Mouse (Mus musculus) liver, embryonic 16.5 days (tissue): Measurements from ENCODE around the gene Sgsm2. TPM values are rescaled to one million over a fixed set of nuclear protein-coding genes. Genes with fewer than 3 reads are reported as not detected.

Experiments used
- ATAC-seq: fragments of 200-750 bp; cut with Nextera tagmentation; 2 replicates; pipeline ENCODE4 v1.8.0; 2017; ENCODE audit warnings: low read depth, mild to moderate bottlenecking, moderate number of reproducible peaks, moderate library complexity
- H3K27ac ChIP-seq: fragments of 300-500 bp; sonication (generic); 2 replicates; pipeline ENCODE4 v1.5.1; 2014; ENCODE audit warnings: mild to moderate bottlenecking, low read length
- H3K27me3 ChIP-seq: fragments of 300-500 bp; sonication (generic); 2 replicates; pipeline ENCODE4 v1.6.1; 2014; ENCODE audit warnings: low read depth, low read length, mixed read lengths; ENCODE audit not compliant: control insufficient read depth, insufficient read depth
- H3K36me3 ChIP-seq: fragments of 300-500 bp; sonication (generic); 2 replicates; pipeline ENCODE4 v1.6.1; 2014; ENCODE audit warnings: mild to moderate bottlenecking; ENCODE audit not compliant: control insufficient read depth, insufficient read depth
- H3K4me1 ChIP-seq: fragments of 300-500 bp; sonication (generic); 2 replicates; pipeline ENCODE4 v1.6.1; 2014; ENCODE audit warnings: low read depth, low read length, mixed read lengths; ENCODE audit not compliant: control insufficient read depth
- H3K4me2 ChIP-seq: fragments of 300-500 bp; sonication (generic); 2 replicates; pipeline ENCODE4 v1.6.1; 2014; ENCODE audit warnings: low read depth, low read length, mixed read lengths
- H3K4me3 ChIP-seq: fragments of 300-500 bp; sonication (generic); 2 replicates; pipeline ENCODE4 v1.5.1; 2014; ENCODE audit warnings: low read depth, mild to moderate bottlenecking, low read length
- H3K9ac ChIP-seq: fragments of 300-500 bp; sonication (generic); 2 replicates; pipeline ENCODE4 v1.6.1; 2014; ENCODE audit warnings: low read depth, low read length
- H3K9me3 ChIP-seq: fragments of 300-500 bp; sonication (generic); replicated peaks from 2 replicates; pipeline ENCODE4 v1.6.1; 2016; ENCODE audit warnings: low read length; ENCODE audit not compliant: control insufficient read depth
- WGBS: fragments of 180-500 bp; shearing (Covaris S2); extraction: QIAGEN DNeasy Blood & Tissue Kit; methylation state at CpG from one replicate; pipeline ENCODE4 v1.1.7; 2014; ENCODE audit not compliant: insufficient replicate concordance; 5-methylcytosine and 5-hydroxymethylcytosine counted together
- polyA plus RNA-seq: library from polyadenylated mRNA; unstranded; fragments of >200 nt; fragmentation: Nextera tagmentation; extraction: Ambion mirVana; gene quantifications from 2 replicates; pipeline ENCODE4 v1.2.1, GENCODE M21; 2015

Gene Sgsm2
- 0.89 and 1.2 TPM in 2 replicates for polyA plus RNA-seq

DNA sequence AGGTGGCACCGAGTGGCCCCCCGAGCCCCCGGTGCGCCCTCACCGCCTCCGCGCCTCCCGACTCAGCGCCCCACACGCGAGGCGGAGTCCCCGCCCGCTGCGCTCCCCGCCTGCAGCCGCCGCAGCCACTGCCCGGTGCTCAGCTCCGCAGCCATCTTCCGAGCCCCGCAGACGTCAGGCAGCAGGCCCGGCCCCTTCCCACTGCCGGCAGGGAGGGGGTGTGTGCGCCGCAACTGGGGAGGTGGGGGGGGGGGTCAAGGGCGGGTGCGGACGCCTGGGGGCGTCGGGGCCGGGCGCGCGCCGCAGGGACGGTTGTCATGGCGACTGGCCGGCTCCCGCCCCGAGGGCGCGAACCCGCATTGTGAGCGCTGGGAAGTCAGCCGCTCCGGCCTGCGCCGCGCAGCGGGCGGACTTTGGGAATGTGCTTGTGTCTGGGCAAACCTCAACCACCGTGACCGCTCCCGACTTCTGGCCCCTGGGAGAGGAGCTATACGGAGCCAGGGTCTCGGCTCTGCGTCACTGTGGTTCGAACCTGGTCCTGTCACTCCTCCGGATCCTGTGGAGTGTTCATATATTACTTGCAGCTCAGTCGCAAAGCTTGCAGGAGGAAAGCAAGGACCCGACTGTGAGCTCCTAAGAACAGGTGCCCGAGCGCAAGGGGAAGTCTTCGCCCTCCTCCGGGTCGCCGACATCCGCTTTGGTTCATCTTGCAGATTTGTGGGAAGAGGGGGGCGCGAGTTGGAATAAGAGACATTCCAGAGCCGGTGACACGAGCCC, at the start of gene Sgsm2:
Sgsm2 (minus strand) TSS at position 160 of the 777 bp plus-strand sequence.
- ATAC-seq = peak; percentile 70
- WGBS = under 1% methylated on average over 58 of the region's 74 CpGs
- peaks cover 23% of the 10 kb centered on the region for H3K4me1 ChIP-seq
- no peaks in the 10 kb centered on the region for H3K27me3 ChIP-seq
- no peaks in the 10 kb centered on the region for H3K9me3 ChIP-seq
- peak within 1 kb of the TSS; percentile 85 for H3K4me3 ChIP-seq
- H3K9ac ChIP-seq = peak within 1 kb of the TSS; percentile 73
- H3K27ac ChIP-seq = peak within 1 kb of the TSS; percentile 66
- peaks cover 19% of the 10 kb centered on the region for H3K36me3 ChIP-seq
- H3K4me2 ChIP-seq = peak within 1 kb of the TSS; percentile 98

DNA sequence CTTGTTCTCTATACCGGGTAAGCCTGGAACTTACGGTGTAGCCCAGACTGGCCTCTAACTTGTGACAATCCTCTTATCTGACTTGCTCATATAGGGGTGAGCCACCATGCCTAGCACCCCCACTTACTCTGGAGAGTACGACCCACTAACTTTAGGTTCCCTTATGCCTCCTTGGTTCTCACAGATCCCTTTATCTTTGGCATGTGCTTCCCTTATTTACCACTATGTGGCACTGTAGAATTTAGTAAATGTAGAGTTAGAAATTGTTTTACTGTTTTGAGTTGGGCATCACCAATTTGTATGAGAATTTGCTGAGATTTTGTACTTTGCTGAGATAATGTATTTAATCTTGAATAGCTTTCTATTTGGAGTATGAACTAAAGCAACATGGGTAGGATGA, 49.5 kb upstream of the Sgsm2 start:
- H3K9me3 ChIP-seq = no peaks in the 10 kb centered on the region
- H3K27ac ChIP-seq = no peak overlapping the region
- H3K4me3 ChIP-seq = no peak overlapping the region
- peaks cover 6% of the 10 kb centered on the region for H3K36me3 ChIP-seq
- H3K4me1 ChIP-seq = no peaks in the 10 kb centered on the region
- H3K4me2 ChIP-seq = no peak overlapping the region
- no peak overlapping the region for H3K9ac ChIP-seq
- 70% methylated on average over 3 of the region's 3 CpGs for WGBS
- no peak for ATAC-seq
- H3K27me3 ChIP-seq = no peaks in the 10 kb centered on the region

DNA sequence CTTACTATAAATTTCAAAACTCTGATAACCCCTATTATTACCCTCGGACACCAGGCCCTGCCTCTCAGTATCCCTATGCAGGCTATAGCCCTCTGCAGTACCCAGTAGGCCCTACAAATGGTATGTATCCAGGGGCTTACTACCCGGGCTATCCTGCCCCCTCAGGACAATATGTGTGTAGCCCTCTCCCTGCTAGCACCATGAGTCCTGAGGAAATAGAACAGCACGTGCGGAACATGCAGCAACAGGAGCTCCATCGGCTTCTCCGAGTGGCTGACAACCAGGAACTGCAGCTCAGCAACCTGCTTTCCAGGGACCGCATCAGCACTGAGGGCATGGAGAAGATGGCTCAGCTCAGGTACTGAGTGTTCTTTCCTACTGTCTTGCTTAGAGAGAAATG, 33.5 kb upstream of the Sgsm2 start:
- ATAC-seq = no peak
- peaks cover 12% of the 10 kb centered on the region for H3K4me1 ChIP-seq
- peaks cover 11% of the 10 kb centered on the region for H3K36me3 ChIP-seq
- no peak overlapping the region for H3K4me3 ChIP-seq
- H3K27me3 ChIP-seq = no peaks in the 10 kb centered on the region
- no peaks in the 10 kb centered on the region for H3K9me3 ChIP-seq
- WGBS = 78% methylated on average over 7 of the region's 7 CpGs
- no peak overlapping the region for H3K4me2 ChIP-seq
- no peak overlapping the region for H3K27ac ChIP-seq
- no peak overlapping the region for H3K9ac ChIP-seq

DNA sequence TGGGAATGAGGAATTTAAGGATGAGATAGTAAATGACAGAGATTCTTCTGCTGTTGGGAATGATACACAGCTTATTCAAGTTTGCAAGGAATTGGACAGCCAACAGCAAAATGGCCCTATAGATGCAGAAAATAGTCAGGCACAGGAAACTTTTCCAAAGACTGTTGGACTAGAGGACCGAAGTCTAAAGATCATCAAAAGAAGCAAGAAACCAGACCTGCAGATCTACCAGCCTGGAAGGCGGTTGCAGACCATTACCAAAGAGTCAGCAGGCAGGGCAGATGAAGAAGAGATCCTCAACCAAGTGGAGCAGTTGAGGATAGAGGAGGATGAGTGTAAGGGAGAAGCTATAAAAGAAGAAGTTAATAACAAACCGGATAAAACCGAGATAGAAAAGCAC, 32.3 kb upstream of the Sgsm2 start:
- no peaks in the 10 kb centered on the region for H3K9me3 ChIP-seq
- H3K4me2 ChIP-seq = no peak overlapping the region
- no peak overlapping the region for H3K9ac ChIP-seq
- peaks cover 6% of the 10 kb centered on the region for H3K36me3 ChIP-seq
- 77% methylated on average over 4 of the region's 4 CpGs for WGBS
- H3K4me3 ChIP-seq = no peak overlapping the region
- H3K4me1 ChIP-seq = peaks cover 17% of the 10 kb centered on the region
- no peak for ATAC-seq
- H3K27me3 ChIP-seq = no peaks in the 10 kb centered on the region
- no peak overlapping the region for H3K27ac ChIP-seq

DNA sequence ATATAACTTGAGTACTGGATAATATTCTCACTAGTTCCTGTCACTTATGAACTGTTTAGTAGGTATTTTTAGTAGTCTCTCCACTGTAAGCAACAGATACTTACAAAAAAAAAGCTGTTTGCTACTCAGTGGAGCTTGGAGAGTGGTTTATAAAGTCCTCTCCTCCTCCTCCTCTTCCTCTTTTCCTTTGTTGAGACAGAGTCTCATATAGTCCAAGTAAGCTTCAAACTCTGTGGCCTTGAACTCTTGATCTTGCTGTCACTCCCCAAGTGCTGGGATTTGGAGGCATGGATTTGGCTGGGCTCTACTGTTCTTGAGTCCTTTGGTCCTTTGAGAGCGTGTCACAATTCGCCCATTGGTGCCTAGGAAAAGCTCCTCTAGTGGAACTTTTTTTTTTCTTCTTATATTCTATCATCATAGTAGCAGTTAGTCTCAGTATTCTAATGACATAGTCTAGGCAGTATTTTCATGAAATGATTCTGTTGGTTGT, 30.4 kb upstream of the Sgsm2 start:
- WGBS = 91% methylated on average over 2 of the region's 2 CpGs
- H3K4me1 ChIP-seq = peaks cover 17% of the 10 kb centered on the region
- no peaks in the 10 kb centered on the region for H3K9me3 ChIP-seq
- no peaks in the 10 kb centered on the region for H3K27me3 ChIP-seq
- ATAC-seq = no peak
- peaks cover 4% of the 10 kb centered on the region for H3K36me3 ChIP-seq
- peak overlapping the region; percentile 96; the same call in 1 of the 2 replicates for H3K9ac ChIP-seq
- peak overlapping the region; percentile 96; the same call in 1 of the 2 replicates for H3K4me3 ChIP-seq
- peak overlapping the region; percentile 98 for H3K27ac ChIP-seq
- H3K4me2 ChIP-seq = peak overlapping the region; percentile 83

DNA sequence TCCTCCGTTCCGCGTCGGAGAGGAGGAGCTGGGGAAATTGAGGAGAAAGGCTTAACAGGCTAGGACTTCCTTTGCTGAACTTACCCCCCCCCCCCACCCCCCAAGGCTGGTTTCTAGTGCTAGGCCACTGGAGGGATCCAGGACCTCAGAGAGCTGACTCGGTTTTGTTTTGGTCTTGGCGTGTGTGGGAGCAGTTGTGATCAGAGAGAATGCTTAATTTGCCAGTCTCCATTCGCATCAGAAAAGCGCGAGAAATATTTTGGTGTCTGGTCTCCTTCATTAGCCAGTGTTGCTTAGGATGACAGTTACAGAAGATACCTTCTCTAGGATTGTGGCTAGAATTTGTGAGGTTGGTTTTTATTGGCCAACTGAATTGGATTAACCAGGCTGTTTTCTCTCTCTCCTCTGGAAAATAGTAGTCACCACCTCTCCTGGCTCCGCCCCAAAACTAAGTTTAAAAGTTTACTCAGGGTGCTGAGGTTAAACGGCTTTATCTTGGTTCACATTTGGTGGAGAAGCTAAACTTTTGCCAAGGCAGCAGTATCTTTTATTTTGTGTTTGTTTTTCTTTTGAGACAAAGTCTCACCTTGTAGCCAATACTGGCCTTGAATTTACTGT, 29.6 kb upstream of the Sgsm2 start:
- Histone ChIP-seq H3K4me2 (peak overlapping the region; percentile 83), H3K4me3 (peak overlapping the region; percentile 96), H3K9me3 (no peaks in the 10 kb centered on the region), H3K4me1 (peaks cover 17% of the 10 kb centered on the region), H3K36me3 (peaks cover 3% of the 10 kb centered on the region; the same call in 1 of the 2 replicates), H3K9ac (peak overlapping the region; percentile 96), H3K27ac (peak overlapping the region; percentile 98), H3K27me3 (no peaks in the 10 kb centered on the region)
- WGBS = 2% methylated on average over 11 of the region's 11 CpGs
- ATAC-seq = peak; percentile 1; the same call in 1 of the 2 replicates

DNA sequence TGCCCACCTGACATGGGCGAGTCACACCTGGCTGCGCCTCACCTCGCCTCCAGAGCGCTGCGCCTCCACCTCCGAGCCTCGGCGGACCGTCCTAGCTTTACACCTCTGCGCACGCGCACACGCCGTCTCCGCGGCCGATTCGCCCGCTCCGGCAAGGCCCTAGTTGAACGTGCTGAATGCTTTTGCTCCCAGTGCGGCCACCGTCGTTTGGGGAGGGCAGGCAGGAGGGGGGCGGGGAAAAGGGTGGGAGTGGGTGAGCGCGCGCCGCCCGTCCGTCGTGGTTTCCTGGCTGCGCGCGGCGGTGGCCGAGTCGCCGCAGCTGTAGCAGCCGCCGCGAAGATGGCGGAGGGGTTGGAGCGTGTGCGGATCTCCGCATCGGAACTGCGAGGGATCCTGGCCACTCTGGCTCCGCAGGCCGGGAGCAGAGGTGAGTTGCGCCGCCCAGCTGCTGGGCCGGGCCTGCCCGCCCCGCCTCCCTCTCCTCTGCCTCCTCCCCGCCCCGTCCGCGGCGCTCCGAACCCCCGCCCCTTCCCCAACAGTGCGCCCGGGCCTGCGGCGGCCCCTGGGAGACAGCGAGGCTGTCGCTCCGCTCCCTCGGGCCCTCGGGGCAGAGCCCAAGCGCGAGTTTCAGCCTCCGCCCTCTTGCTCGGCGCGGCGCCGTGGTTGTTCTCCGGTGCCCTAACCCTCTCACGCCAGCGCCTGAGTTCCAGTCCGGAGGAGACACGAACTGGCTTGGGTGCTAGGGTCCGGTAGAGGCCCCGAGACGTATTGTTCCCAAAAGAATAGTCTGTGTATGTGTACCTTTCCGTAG, 28.9 kb upstream of the Sgsm2 start, which contains the start of the genes Smg6 and Srr:
Smg6 (plus strand) TSS at position 247 of the 811 bp plus-strand sequence.
Srr (minus strand) TSS at position 372 of the 811 bp plus-strand sequence.
- peaks cover 14% of the 10 kb centered on the region for H3K4me1 ChIP-seq

DNA sequence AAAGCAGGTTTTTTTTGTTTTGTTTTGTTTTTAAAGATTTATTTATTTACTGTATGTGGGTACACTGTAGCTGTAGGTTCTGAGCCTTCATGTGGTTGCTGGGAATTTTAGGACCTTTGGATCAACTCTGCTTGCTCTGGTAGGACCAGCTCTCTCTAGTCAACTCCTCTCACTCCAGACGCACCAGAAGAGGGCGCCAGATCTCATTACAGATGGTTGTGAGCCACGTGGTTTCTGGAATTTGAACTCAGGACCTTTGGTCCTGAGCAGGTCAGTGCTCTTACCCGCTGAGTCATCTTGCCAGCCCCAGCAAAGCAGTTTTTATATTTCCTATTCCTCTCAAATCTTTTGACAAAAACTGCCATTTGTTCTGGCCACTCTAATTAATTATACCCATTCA, 27.3 kb upstream of the Sgsm2 start:
- no peak for ATAC-seq
- WGBS = 39% methylated on average over 4 of the region's 4 CpGs
- Histone ChIP-seq H3K4me2 (no peak overlapping the region), H3K27me3 (no peaks in the 10 kb centered on the region), H3K9ac (no peak overlapping the region), H3K4me1 (peaks cover 14% of the 10 kb centered on the region), H3K4me3 (no peak overlapping the region), H3K36me3 (no peaks in the 10 kb centered on the region), H3K27ac (no peak overlapping the region), H3K9me3 (no peaks in the 10 kb centered on the region)

More for the DNA sequence above, 28.9 kb upstream of the Sgsm2 start, which contains the start of the genes Smg6 and Srr:
- Histone ChIP-seq H3K36me3 (peaks cover 3% of the 10 kb centered on the region; the same call in 1 of the 2 replicates), H3K4me3 (peak within 1 kb of the TSS; percentile 96), H3K27me3 (no peaks in the 10 kb centered on the region), H3K9ac (peak within 1 kb of the TSS; percentile 96), H3K4me2 (peak within 1 kb of the TSS; percentile 83), H3K9me3 (no peaks in the 10 kb centered on the region), H3K27ac (peak within 1 kb of the TSS; percentile 98)
- peak; percentile 93 for ATAC-seq
- under 1% methylated on average over 78 of the region's 88 CpGs for WGBS
